Mouse (Mus musculus) left cerebral cortex, adult 9 months (tissue): ENCODE data around the gene Stxbp2.

Experiments used
- DNase-seq, 2 experiments: peaks; one replicate each; pipeline ENCODE4 v3.0.0; 2022; ENCODE audit warnings: low spot score in 2 of 2

The Stxbp2 gene

GRCm38 (mm10) chr8:3631478-3631875 lies 722 bp downstream of the Stxbp2 start:
- DNase-seq = no peak

GRCm38 (mm10) chr8:3645804-3646203 lies 15.0 kb downstream of the Stxbp2 start:
- peak in 1 of 2 experiments; percentile 25 for DNase-seq

GRCm38 (mm10) chr8:3646824-3647531 lies 16.2 kb downstream of the Stxbp2 start:
- no peak for DNase-seq

GRCm38 (mm10) chr8:3647561-3647960 lies 16.8 kb downstream of the Stxbp2 start:
- no peak for DNase-seq

- DNase-seq = no peak
Measured at GRCm38 (mm10) chr8:3648268-3648667, 17.5 kb downstream of the Stxbp2 start.

GRCm38 (mm10) chr8:3648990-3649389 lies 18.2 kb downstream of the Stxbp2 start:
- DNase-seq = no peak

- no peak for DNase-seq
Measured at GRCm38 (mm10) chr8:3652845-3653244, 22.1 kb downstream of the Stxbp2 start.

GRCm38 (mm10) chr8:3654726-3655508 lies 24.2 kb downstream of the Stxbp2 start:
- DNase-seq = no peak

GRCm38 (mm10) chr8:3655526-3655925 lies 24.8 kb downstream of the Stxbp2 start, which contains the start of gene Retn:
Gene Retn, plus strand, starts transcription at chr8:3655770.
- no peak for DNase-seq

- peak in 1 of 2 experiments; percentile 45 for DNase-seq
Measured at GRCm38 (mm10) chr8:3656725-3657381, 26.1 kb downstream of the Stxbp2 start.

GRCm38 (mm10) chr8:3660889-3661288 lies 30.1 kb downstream of the Stxbp2 start:
- no peak for DNase-seq

GRCm38 (mm10) chr8:3664405-3664804 lies 33.6 kb downstream of the Stxbp2 start:
- DNase-seq = no peak

GRCm38 (mm10) chr8:3665507-3665906 lies 34.8 kb downstream of the Stxbp2 start, which contains the start of gene Mcemp1:
Gene Mcemp1, plus strand, starts transcription at chr8:3665754.
- DNase-seq = no peak

GRCm38 (mm10) chr8:3670388-3670787 lies 39.6 kb downstream of the Stxbp2 start:
- no peak for DNase-seq

GRCm38 (mm10) chr8:3671980-3672491 lies 41.3 kb downstream of the Stxbp2 start, which contains the start of gene Fcor:
Gene Fcor, minus strand, starts transcription at chr8:3672362.
- DNase-seq = peak; percentile 69 to 94

- DNase-seq = no peak
Measured at GRCm38 (mm10) chr8:3674671-3675070, 43.9 kb downstream of the Stxbp2 start.

GRCm38 (mm10) chr8:3676131-3676992 lies 45.6 kb downstream of the Stxbp2 start, which contains the start of gene Trappc5:
Gene Trappc5, plus strand, starts transcription at chr8:3676299.
- peak; percentile 82 to 96 for DNase-seq

- no peak for DNase-seq
Measured at GRCm38 (mm10) chr8:3676993-3677579, 46.3 kb downstream of the Stxbp2 start.

GRCm38 (mm10) chr8:3678831-3679230 lies 48.1 kb downstream of the Stxbp2 start:
- DNase-seq = no peak

- no peak for DNase-seq
Measured at GRCm38 (mm10) chr8:3679236-3679635, 48.5 kb downstream of the Stxbp2 start.

- DNase-seq = no peak
Measured at GRCm38 (mm10) chr8:3679656-3680055, 48.9 kb downstream of the Stxbp2 start.
